ENCODE assay signal across 17 mouse cellular contexts in genomic region chr8:11197261-11197660, GRCm38 (mm10).
DNase-seq lines count a peak whose midpoint lies in the region.
"Had no signal": no experiment of that assay in that cellular context is flagged by ENCODE, and none has a peak within 500 bp of the region (broad histone marks: within the 10 kb centered on the region; RNA-seq: fewer than 3 reads in every experiment).

No protein-coding gene starts in this region.

- DNase-seq in testis, postnatal 14 days (ENCODE audit: low spot score) = peak; percentile 16
- DNase-seq in testis, postnatal 10 days (ENCODE audit: low spot score) = no peak
- peak; percentile 59 for DNase-seq in adrenal gland, postnatal 10 days
- peak; percentile 55 to 69 for DNase-seq in adrenal gland, postnatal 36 days
- no peak for DNase-seq in thymus, postnatal 4 days
- DNase-seq in gastrocnemius, adult 8-10 months (ENCODE audit: low spot score in 2 of 2) = no peak
- DNase-seq: B cell, adult 2 months; cerebellum, adult 11 months; cerebellum, adult 8-10 months; cerebellum, postnatal 10 days; cerebellum, postnatal 36 days; embryo, embryonic 11 days; gastrocnemius, postnatal 10 days; gastrocnemius, postnatal 36 days; heart, postnatal 10 days; heart, postnatal 36 days; kidney, adult 18-20 months had no signal

Comparison
In these comparisons a context has a peak if more than half of its experiments do, and no peak if none do; other contexts are left out.
1. DNase-seq: peak in testis, postnatal 14 days (single experiment), adrenal gland, postnatal 10 days (single experiment) and adrenal gland, postnatal 36 days (2 of 2); none in testis, postnatal 10 days (single experiment), thymus, postnatal 4 days (single experiment) and gastrocnemius, adult 8-10 months (0 of 2).